Mouse (Mus musculus): ENCODE measurements around the gene Tmie. TPM values are rescaled to one million over a fixed set of nuclear protein-coding genes. Genes with fewer than 3 reads are reported as not detected.

The Tmie gene
- polyA plus RNA-seq, 1 experiment from 2014 or later, result not detected

DNA sequence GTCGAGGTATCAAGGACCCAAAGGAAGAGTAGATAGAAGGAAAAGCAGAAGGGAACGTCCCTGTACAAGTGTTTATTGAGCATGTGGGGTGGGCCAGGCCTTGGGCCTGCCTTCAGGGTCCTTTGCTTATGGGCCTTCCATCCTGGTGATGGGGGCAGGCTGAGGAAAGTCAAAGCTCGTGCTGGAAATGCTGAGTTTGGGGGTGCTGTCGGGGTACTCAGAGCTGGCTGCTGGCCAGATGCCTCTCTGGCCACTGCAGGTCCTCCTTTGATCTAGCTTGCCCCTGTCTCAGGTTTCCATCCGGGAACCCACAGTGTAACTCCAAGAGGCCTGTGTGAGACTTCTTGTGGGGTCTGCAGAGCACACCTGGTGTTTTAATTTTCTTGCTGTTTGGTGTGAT lies 21.4 kb downstream of the Tmie start:
- Histone ChIP-seq H3K36me3 (ENCODE audit: control insufficient read depth, insufficient read depth, low read length) (no peaks in the 10 kb centered on the region), H3K9me3 (replicated peaks; ENCODE audit: control insufficient read depth, low read length) (no peaks in the 10 kb centered on the region), H3K9ac (ENCODE audit: low read depth, low read length) (no peak overlapping the region), H3K4me1 (ENCODE audit: control insufficient read depth, insufficient read depth, low read length) (peaks cover 5% of the 10 kb centered on the region), H3K27me3 (ENCODE audit: control insufficient read depth, insufficient read depth, low read length) (peaks cover 17% of the 10 kb centered on the region), H3K4me2 (0 out of 2 replicates have a peak overlapping the region, but pooled peaks have one; percentile 59), H3K27ac (ENCODE audit: low read depth, low read length) (no peak overlapping the region), H3K4me3 (ENCODE audit: low read depth, low read length) (no peak overlapping the region)
- ATAC-seq (replicated peaks; ENCODE audit: insufficient number of reproducible peaks, low FRiP score, low TSS enrichment), result no peak
- 44% methylated on average over 5 of the region's 5 CpGs for WGBS (ENCODE audit: insufficient replicate concordance)

DNA sequence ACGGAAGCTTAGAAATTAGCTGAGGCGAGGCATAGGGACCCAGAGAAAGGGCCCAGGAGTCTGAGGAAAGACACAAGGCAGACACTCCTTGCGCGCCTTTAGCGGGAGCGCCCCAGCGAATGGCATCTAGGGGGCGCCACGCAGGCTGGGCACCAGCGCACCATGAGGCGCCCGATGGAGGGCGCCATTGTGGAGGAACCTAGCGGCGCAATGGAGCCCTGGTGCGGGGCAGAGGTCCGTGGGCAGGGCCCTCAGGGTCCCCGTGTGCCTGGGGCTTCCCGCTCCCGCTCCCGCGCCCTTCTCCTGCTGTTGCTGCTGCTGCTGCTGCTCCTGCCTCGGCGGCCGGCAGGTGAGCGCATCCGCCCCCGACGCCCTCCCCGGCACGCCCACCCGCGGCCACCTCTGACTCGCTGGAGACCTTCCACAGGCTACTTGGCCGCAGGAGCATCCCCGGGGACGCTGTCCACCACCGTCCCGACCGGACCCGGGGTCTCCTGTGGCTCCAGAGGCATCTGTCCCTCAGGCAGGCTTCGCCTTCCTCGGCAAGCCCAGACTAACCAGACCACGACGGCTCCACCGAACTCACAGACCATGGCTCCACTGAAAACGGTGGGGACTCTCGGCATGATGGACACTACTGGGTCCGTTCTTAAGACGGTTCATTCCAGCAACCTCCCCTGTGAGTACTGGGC lies 22.0 kb downstream of the Tmie start, which contains the start of gene Prss50:
Prss50 (plus strand) TSS at position 187 of the 692 bp plus-strand sequence.
- Histone ChIP-seq H3K27me3 (ENCODE audit: control insufficient read depth, insufficient read depth, low read length) (peaks cover 17% of the 10 kb centered on the region), H3K36me3 (ENCODE audit: control insufficient read depth, insufficient read depth, low read length) (no peaks in the 10 kb centered on the region), H3K9ac (ENCODE audit: low read depth, low read length) (no peak within 1 kb of the TSS), H3K4me2 (peak within 1 kb of the TSS; percentile 59), H3K4me1 (ENCODE audit: control insufficient read depth, insufficient read depth, low read length) (peaks cover 5% of the 10 kb centered on the region), H3K9me3 (replicated peaks; ENCODE audit: control insufficient read depth, low read length) (no peaks in the 10 kb centered on the region), H3K27ac (ENCODE audit: low read depth, low read length) (no peak within 1 kb of the TSS), H3K4me3 (ENCODE audit: low read depth, low read length) (peak within 1 kb of the TSS; percentile 36)
- ATAC-seq (replicated peaks; ENCODE audit: insufficient number of reproducible peaks, low FRiP score, low TSS enrichment), result no peak
- WGBS (ENCODE audit: insufficient replicate concordance), result 9% methylated on average over 41 of the region's 50 CpGs

GRCm38 (mm10) chr9:110856920-110857319 lies 23.0 kb downstream of the Tmie start:
- peaks cover 17% of the 10 kb centered on the region for H3K27me3 ChIP-seq (ENCODE audit: control insufficient read depth, insufficient read depth, low read length)
- no peak overlapping the region for H3K9ac ChIP-seq (ENCODE audit: low read depth, low read length)
- no peak overlapping the region for H3K27ac ChIP-seq (ENCODE audit: low read depth, low read length)
- no peak overlapping the region for H3K4me2 ChIP-seq
- no peak overlapping the region for H3K4me3 ChIP-seq (ENCODE audit: low read depth, low read length)
- no peak for ATAC-seq (replicated peaks; ENCODE audit: insufficient number of reproducible peaks, low FRiP score, low TSS enrichment)
- H3K4me1 ChIP-seq (ENCODE audit: control insufficient read depth, insufficient read depth, low read length), result peaks cover 5% of the 10 kb centered on the region
- 26% methylated on average over 4 of the region's 4 CpGs for WGBS (ENCODE audit: insufficient replicate concordance)
- no peaks in the 10 kb centered on the region for H3K36me3 ChIP-seq (ENCODE audit: control insufficient read depth, insufficient read depth, low read length)
- no peaks in the 10 kb centered on the region for H3K9me3 ChIP-seq (replicated peaks; ENCODE audit: control insufficient read depth, low read length)

DNA sequence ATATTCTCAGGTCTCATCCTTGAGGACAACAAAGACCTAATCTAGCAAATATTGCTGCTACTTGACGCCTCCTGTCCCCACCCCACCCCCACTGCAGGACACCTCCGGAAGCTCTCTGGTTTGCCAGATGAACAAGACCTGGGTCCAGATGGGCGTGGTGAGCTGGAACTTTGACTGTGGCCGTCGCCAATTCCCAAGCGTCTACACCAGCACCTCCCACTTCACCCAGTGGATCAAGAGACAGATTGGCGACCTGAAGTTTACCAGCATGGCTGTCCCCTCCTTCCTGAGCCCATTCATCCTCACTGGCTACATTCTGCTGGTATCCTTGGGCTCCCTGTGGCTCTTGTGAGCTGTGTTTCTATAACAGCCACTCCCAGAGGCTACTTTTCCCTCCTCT lies 24.0 kb downstream of the Tmie start:
- H3K36me3 ChIP-seq (ENCODE audit: control insufficient read depth, insufficient read depth, low read length), result no peaks in the 10 kb centered on the region
- H3K27me3 ChIP-seq (ENCODE audit: control insufficient read depth, insufficient read depth, low read length), result peaks cover 17% of the 10 kb centered on the region
- no peak overlapping the region for H3K27ac ChIP-seq (ENCODE audit: low read depth, low read length)
- no peaks in the 10 kb centered on the region for H3K9me3 ChIP-seq (replicated peaks; ENCODE audit: control insufficient read depth, low read length)
- WGBS (ENCODE audit: insufficient replicate concordance), result 58% methylated on average over 7 of the region's 7 CpGs
- H3K4me3 ChIP-seq (ENCODE audit: low read depth, low read length), result no peak overlapping the region
- peaks cover 5% of the 10 kb centered on the region for H3K4me1 ChIP-seq (ENCODE audit: control insufficient read depth, insufficient read depth, low read length)
- ATAC-seq (replicated peaks; ENCODE audit: insufficient number of reproducible peaks, low FRiP score, low TSS enrichment), result no peak
- no peak overlapping the region for H3K4me2 ChIP-seq
- no peak overlapping the region for H3K9ac ChIP-seq (ENCODE audit: low read depth, low read length)

GRCm38 (mm10) chr9:110849162-110849561 lies 30.8 kb downstream of the Tmie start:
- no peak overlapping the region for H3K27ac ChIP-seq (ENCODE audit: low read depth, low read length)
- WGBS (ENCODE audit: insufficient replicate concordance), result 68% methylated on average over 7 of the region's 7 CpGs
- ATAC-seq (replicated peaks; ENCODE audit: insufficient number of reproducible peaks, low FRiP score, low TSS enrichment), result no peak
- H3K9me3 ChIP-seq (replicated peaks; ENCODE audit: control insufficient read depth, low read length), result no peaks in the 10 kb centered on the region
- no peak overlapping the region for H3K9ac ChIP-seq (ENCODE audit: low read depth, low read length)
- no peak overlapping the region for H3K4me3 ChIP-seq (ENCODE audit: low read depth, low read length)
- no peaks in the 10 kb centered on the region for H3K27me3 ChIP-seq (ENCODE audit: control insufficient read depth, insufficient read depth, low read length)
- H3K4me2 ChIP-seq, result no peak overlapping the region
- H3K36me3 ChIP-seq (ENCODE audit: control insufficient read depth, insufficient read depth, low read length), result no peaks in the 10 kb centered on the region
- no peaks in the 10 kb centered on the region for H3K4me1 ChIP-seq (ENCODE audit: control insufficient read depth, insufficient read depth, low read length)

DNA sequence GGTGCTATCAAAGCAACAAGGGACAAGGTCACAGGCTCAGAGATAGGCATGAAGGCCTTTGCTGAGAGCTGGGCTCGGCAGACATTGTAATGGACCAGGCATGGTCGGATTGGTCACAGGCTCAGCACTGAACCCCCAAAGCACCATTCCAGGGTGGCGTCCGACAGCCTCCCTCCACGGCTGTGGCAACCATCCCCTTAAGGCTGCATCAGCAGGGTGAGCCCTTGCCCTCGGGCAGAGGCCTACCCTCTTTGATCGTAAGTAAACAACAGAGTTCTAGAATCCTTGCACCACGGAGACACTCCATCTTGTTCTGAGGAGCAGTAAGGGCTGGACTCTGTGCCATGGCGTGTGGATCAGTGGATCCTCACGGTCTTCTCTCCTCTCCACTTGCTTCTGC lies 35.7 kb downstream of the Tmie start, which contains the start of gene Prss46:
Prss46 (plus strand) TSS at position 301 of the 400 bp plus-strand sequence.
- no peak within 1 kb of the TSS for H3K4me3 ChIP-seq (ENCODE audit: low read depth, low read length)
- ATAC-seq (replicated peaks; ENCODE audit: insufficient number of reproducible peaks, low FRiP score, low TSS enrichment), result no peak
- H3K4me1 ChIP-seq (ENCODE audit: control insufficient read depth, insufficient read depth, low read length), result no peaks in the 10 kb centered on the region
- H3K27me3 ChIP-seq (ENCODE audit: control insufficient read depth, insufficient read depth, low read length), result no peaks in the 10 kb centered on the region
- no peak within 1 kb of the TSS for H3K4me2 ChIP-seq
- no peak within 1 kb of the TSS for H3K9ac ChIP-seq (ENCODE audit: low read depth, low read length)
- no peaks in the 10 kb centered on the region for H3K9me3 ChIP-seq (replicated peaks; ENCODE audit: control insufficient read depth, low read length)
- no peak within 1 kb of the TSS for H3K27ac ChIP-seq (ENCODE audit: low read depth, low read length)
- 77% methylated on average over 10 of the region's 10 CpGs for WGBS (ENCODE audit: insufficient replicate concordance)
- H3K36me3 ChIP-seq (ENCODE audit: control insufficient read depth, insufficient read depth, low read length), result no peaks in the 10 kb centered on the region

- WGBS (ENCODE audit: insufficient replicate concordance), result 72% methylated on average over 2 of the region's 2 CpGs
- Histone ChIP-seq H3K27ac (ENCODE audit: low read depth, low read length) (no peak overlapping the region), H3K4me1 (ENCODE audit: control insufficient read depth, insufficient read depth, low read length) (no peaks in the 10 kb centered on the region), H3K9me3 (replicated peaks; ENCODE audit: control insufficient read depth, low read length) (no peaks in the 10 kb centered on the region), H3K4me3 (ENCODE audit: low read depth, low read length) (no peak overlapping the region), H3K9ac (ENCODE audit: low read depth, low read length) (no peak overlapping the region), H3K27me3 (ENCODE audit: control insufficient read depth, insufficient read depth, low read length) (no peaks in the 10 kb centered on the region), H3K36me3 (ENCODE audit: control insufficient read depth, insufficient read depth, low read length) (no peaks in the 10 kb centered on the region), H3K4me2 (no peak overlapping the region)
- ATAC-seq (replicated peaks; ENCODE audit: insufficient number of reproducible peaks, low FRiP score, low TSS enrichment), result no peak
These were observed 38.5 kb downstream of the Tmie start for GRCm38 (mm10) chr9:110841438-110841837.

DNA sequence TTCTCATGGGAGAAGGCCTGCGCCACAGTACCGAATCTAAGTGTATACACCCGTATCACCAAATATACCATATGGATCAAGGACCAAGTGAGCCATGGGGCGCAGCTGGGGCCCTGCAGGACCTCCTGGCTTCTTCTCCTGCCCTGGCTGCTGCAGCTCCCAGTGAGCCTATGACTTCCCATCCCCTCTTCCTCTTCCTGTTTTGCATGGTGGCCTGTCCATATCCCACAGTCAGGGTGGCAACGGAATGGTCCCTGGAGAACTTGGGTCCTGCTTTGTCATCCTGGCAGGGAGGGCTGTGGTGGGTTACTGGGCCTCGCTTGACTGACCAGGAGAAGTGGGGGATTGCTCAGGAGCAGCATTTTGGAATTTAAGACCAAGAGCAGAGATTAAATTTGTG lies 39.0 kb downstream of the Tmie start:
- H3K4me1 ChIP-seq (ENCODE audit: control insufficient read depth, insufficient read depth, low read length), result no peaks in the 10 kb centered on the region
- WGBS (ENCODE audit: insufficient replicate concordance), result 72% methylated on average over 6 of the region's 6 CpGs
- no peaks in the 10 kb centered on the region for H3K27me3 ChIP-seq (ENCODE audit: control insufficient read depth, insufficient read depth, low read length)
- no peaks in the 10 kb centered on the region for H3K36me3 ChIP-seq (ENCODE audit: control insufficient read depth, insufficient read depth, low read length)
- no peak overlapping the region for H3K4me3 ChIP-seq (ENCODE audit: low read depth, low read length)
- H3K9ac ChIP-seq (ENCODE audit: low read depth, low read length), result no peak overlapping the region
- no peak overlapping the region for H3K4me2 ChIP-seq
- no peaks in the 10 kb centered on the region for H3K9me3 ChIP-seq (replicated peaks; ENCODE audit: control insufficient read depth, low read length)
- no peak for ATAC-seq (replicated peaks; ENCODE audit: insufficient number of reproducible peaks, low FRiP score, low TSS enrichment)
- H3K27ac ChIP-seq (ENCODE audit: low read depth, low read length), result no peak overlapping the region

- no peak for ATAC-seq (replicated peaks; ENCODE audit: insufficient number of reproducible peaks, low FRiP score, low TSS enrichment)
- Histone ChIP-seq H3K9me3 (replicated peaks; ENCODE audit: control insufficient read depth, low read length) (no peaks in the 10 kb centered on the region), H3K4me3 (ENCODE audit: low read depth, low read length) (no peak overlapping the region), H3K4me2 (no peak overlapping the region), H3K27me3 (ENCODE audit: control insufficient read depth, insufficient read depth, low read length) (no peaks in the 10 kb centered on the region), H3K27ac (ENCODE audit: low read depth, low read length) (no peak overlapping the region), H3K9ac (ENCODE audit: low read depth, low read length) (no peak overlapping the region), H3K4me1 (ENCODE audit: control insufficient read depth, insufficient read depth, low read length) (no peaks in the 10 kb centered on the region), H3K36me3 (ENCODE audit: control insufficient read depth, insufficient read depth, low read length) (no peaks in the 10 kb centered on the region)
- 68% methylated on average over 2 of the region's 2 CpGs for WGBS (ENCODE audit: insufficient replicate concordance)
These were observed 43.8 kb downstream of the Tmie start for GRCm38 (mm10) chr9:110836112-110836511.

Data from heart, embryonic 11.5 days (tissue).